Comparison of ENCODE assay signal across 9 mouse cellular contexts in the genomic region with DNA sequence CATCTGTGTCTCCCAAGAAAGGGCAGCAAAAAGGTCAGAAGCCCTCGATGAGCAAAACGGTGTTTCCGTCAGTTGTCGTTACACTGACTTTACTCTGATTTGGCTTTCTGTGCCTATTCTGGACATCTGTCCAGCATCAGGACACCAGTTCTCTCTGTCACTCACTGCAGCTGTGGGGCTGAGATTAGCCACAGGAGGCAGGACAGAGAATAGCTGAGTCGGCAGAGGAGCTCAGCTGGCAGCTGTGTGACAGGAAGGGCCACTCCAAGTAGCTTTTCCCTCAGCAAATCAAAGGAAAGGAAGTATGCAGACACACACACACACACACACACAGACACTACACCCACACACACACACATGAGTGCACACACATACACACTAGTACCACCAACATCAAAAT. TPM values are rescaled to one million over a fixed set of nuclear protein-coding genes. Genes with fewer than 3 reads are reported as not detected.
DNase-seq lines count a peak whose midpoint lies in the region; ATAC-seq and TF ChIP-seq lines count a peak whose summit lies in the region.
"Had no signal": no experiment of that assay in that cellular context is flagged by ENCODE, and none has a peak within 500 bp of the region (broad histone marks: within the 10 kb centered on the region; RNA-seq: fewer than 3 reads in every experiment).

No protein-coding gene starts in this region.

- TF ChIP-seq CTCF in liver, postnatal 0 days (IDR thresholded peaks at IDR 0.05; ENCODE audit: low read depth) = 0 out of 2 replicates have a peak, but pooled peaks have one; percentile 3

- no peaks in the 10 kb centered on the region for H3K27me3 ChIP-seq in hindbrain, embryonic 14.5 days (ENCODE audit: control insufficient read depth, insufficient read depth, low read length)
- H3K27me3 ChIP-seq in hindbrain, embryonic 16.5 days (replicated peaks; ENCODE audit: control insufficient read depth, insufficient read depth, low read length) = no peaks in the 10 kb centered on the region
- H3K27me3 ChIP-seq in liver, postnatal 0 days (ENCODE audit: insufficient read depth, low read length) = no peaks in the 10 kb centered on the region
- H3K27me3 ChIP-seq: liver, embryonic 15.5 days had no signal

- 40% methylated on average over 5 of the region's 5 CpGs for WGBS in hindbrain, embryonic 14.5 days
- WGBS in hindbrain, embryonic 16.5 days = 38% methylated on average over 5 of the region's 5 CpGs
- WGBS in liver, postnatal 0 days (ENCODE audit: insufficient replicate concordance) = 59% methylated on average over 5 of the region's 5 CpGs

- TF ChIP-seq EP300 in liver, postnatal 0 days (IDR thresholded peaks at IDR 0.05; ENCODE audit: low read depth) = no peak

- DNase-seq in hindbrain, embryonic 14.5 days (ENCODE audit: low spot score) = peak; percentile 46
- DNase-seq in R1 (ENCODE audit: low read depth, low spot score) = peak; percentile 45
- DNase-seq in heart, adult 8-10 months (ENCODE audit: low spot score) = peak; percentile 19
- DNase-seq in liver, postnatal 0 days = no peak
- no peak for DNase-seq in frontal cortex, postnatal 25 days (ENCODE audit: low spot score in 2 of 2)
- DNase-seq in testis, postnatal 14 days (ENCODE audit: low spot score) = no peak

- no peak overlapping the region for H3K4me3 ChIP-seq in hindbrain, embryonic 14.5 days (replicated peaks; ENCODE audit: low read length)
- no peak overlapping the region for H3K4me3 ChIP-seq in hindbrain, embryonic 16.5 days (ENCODE audit: low read length)
- no peak overlapping the region for H3K4me3 ChIP-seq in liver, postnatal 0 days (ENCODE audit: low read depth, low read length)
- H3K4me3 ChIP-seq: liver, embryonic 15.5 days had no signal

- H3K36me3 ChIP-seq in hindbrain, embryonic 14.5 days (replicated peaks; ENCODE audit: control insufficient read depth, insufficient read depth) = no peaks in the 10 kb centered on the region
- no peaks in the 10 kb centered on the region for H3K36me3 ChIP-seq in hindbrain, embryonic 16.5 days (ENCODE audit: control insufficient read depth, insufficient read depth, low read length)
- no peaks in the 10 kb centered on the region for H3K36me3 ChIP-seq in liver, postnatal 0 days (replicated peaks; ENCODE audit: insufficient read depth, low read length)
- H3K36me3 ChIP-seq: liver, embryonic 15.5 days had no signal

- 0 out of 2 replicates have a peak, but pooled peaks cover 5% of the 10 kb centered on the region for H3K4me1 ChIP-seq in hindbrain, embryonic 14.5 days (replicated peaks; ENCODE audit: control insufficient read depth, insufficient read depth, low read length)
- H3K4me1 ChIP-seq in hindbrain, embryonic 16.5 days (ENCODE audit: control insufficient read depth, insufficient read depth, low read depth, low read length) = no peaks in the 10 kb centered on the region
- H3K4me1 ChIP-seq in liver, postnatal 0 days (ENCODE audit: insufficient read depth) = no peaks in the 10 kb centered on the region
- H3K4me1 ChIP-seq: liver, embryonic 15.5 days had no signal

- ATAC-seq in hindbrain, embryonic 14.5 days (ENCODE audit: low FRiP score) = no peak
- ATAC-seq in hindbrain, embryonic 16.5 days = no peak
- peak; percentile 25; the same call in 1 of the 2 replicates for ATAC-seq in liver, postnatal 0 days
- no peak for ATAC-seq in erythroid progenitor cell, adult 5-6 weeks (replicated peaks; ENCODE audit: low FRiP score, poor library complexity, severe bottlenecking)

- no peak overlapping the region for H3K9ac ChIP-seq in hindbrain, embryonic 14.5 days
- no peak overlapping the region for H3K9ac ChIP-seq in hindbrain, embryonic 16.5 days (ENCODE audit: low read depth, low read length)
- no peak overlapping the region for H3K9ac ChIP-seq in liver, postnatal 0 days (replicated peaks)
- H3K9ac ChIP-seq: liver, embryonic 15.5 days had no signal

- H3K4me2 ChIP-seq in hindbrain, embryonic 14.5 days (replicated peaks) = no peak overlapping the region
- no peak overlapping the region for H3K4me2 ChIP-seq in hindbrain, embryonic 16.5 days (ENCODE audit: low read length)
- no peak overlapping the region for H3K4me2 ChIP-seq in liver, postnatal 0 days (ENCODE audit: low read depth, low read length)
- H3K4me2 ChIP-seq: liver, embryonic 15.5 days had no signal

- H3K27ac ChIP-seq in hindbrain, embryonic 14.5 days = no peak overlapping the region
- no peak overlapping the region for H3K27ac ChIP-seq in hindbrain, embryonic 16.5 days (ENCODE audit: low read depth, low read length)
- H3K27ac ChIP-seq in liver, postnatal 0 days (ENCODE audit: low read depth) = no peak overlapping the region
- H3K27ac ChIP-seq: liver, embryonic 15.5 days had no signal

- no peaks in the 10 kb centered on the region for H3K9me3 ChIP-seq in hindbrain, embryonic 14.5 days (ENCODE audit: control insufficient read depth, low read length)
- no peaks in the 10 kb centered on the region for H3K9me3 ChIP-seq in hindbrain, embryonic 16.5 days (ENCODE audit: control insufficient read depth, low read length)
- no peaks in the 10 kb centered on the region for H3K9me3 ChIP-seq in liver, postnatal 0 days (ENCODE audit: low read length)
- H3K9me3 ChIP-seq: liver, embryonic 15.5 days had no signal

RNA-seq across cellular contexts. Expression of a gene that starts 46.0 kb away (rescaled TPM):
- 13.4 and 13.7 TPM in 2 replicates for polyA plus RNA-seq in hindbrain, embryonic 14.5 days (2014; fragmentation: Nextera tagmentation; extraction: Ambion mirVana)
- polyA plus RNA-seq in hindbrain, embryonic 16.5 days (2015; fragmentation: Nextera tagmentation; extraction: Ambion mirVana) = 8.4 and 9.0 TPM in 2 replicates
- 1 to 10 TPM; 4.4 to 5.0 (median 4.8) TPM for total RNA-seq in heart, adult 8-10 months (2022)
- 0.89 and 1.0 TPM in 2 replicates for polyA plus RNA-seq in liver, postnatal 0 days (2015; fragmentation: Nextera tagmentation; extraction: Ambion mirVana)
- 1.3 and 11.5 TPM in 2 replicates for total RNA-seq in erythroid progenitor cell, adult 5-6 weeks (2015; ENCODE audit: low replicate concordance)
- 1.4 and 2.8 TPM in 2 replicates for total RNA-seq in erythroid progenitor cell, adult 5-6 weeks (2017; ENCODE audit: low replicate concordance)

Comparison
In these comparisons a context has a peak if more than half of its experiments do, and no peak if none do; other contexts are left out.
1. DNase-seq: peak in hindbrain, embryonic 14.5 days (single experiment), R1 (single experiment) and heart, adult 8-10 months (single experiment); none in liver, postnatal 0 days (single experiment), frontal cortex, postnatal 25 days (0 of 2) and testis, postnatal 14 days (single experiment).